Mouse (Mus musculus) cortical plate, adult 2 months (tissue): Measurements from ENCODE around the gene Gpr55. TPM values are rescaled to one million over a fixed set of nuclear protein-coding genes. Genes with fewer than 3 reads are reported as not detected.
"Not testable (repeated sequence)": the region's sequence is repeated elsewhere in the genome, so short reads cannot be mapped to it uniquely, and the experiment has no call there.

ENCODE experiments used
- H3K27ac ChIP-seq: fragments of 200-500 bp; 2 replicates; pipeline ENCODE4 v1.5.1; 2012; ENCODE audit warnings: low read length, control low read depth, inconsistent platforms; ENCODE audit not compliant: insufficient read depth
- H3K4me1 ChIP-seq: fragments of 200-500 bp; 2 replicates; pipeline ENCODE4 v1.6.1; 2011; ENCODE audit warnings: low read length; ENCODE audit not compliant: control insufficient read depth, insufficient read depth
- H3K4me3 ChIP-seq: fragments of 200-500 bp; 2 replicates; pipeline ENCODE4 v1.5.1; 2011; ENCODE audit warnings: mild to moderate bottlenecking, low read length, control low read depth; ENCODE audit not compliant: insufficient read depth
- CTCF ChIP-seq: fragments of 200-500 bp; IDR thresholded peaks from 2 replicates; pipeline ENCODE4 v1.5.1; 2011; ENCODE audit warnings: mild to moderate bottlenecking, control low read depth, low read length; ENCODE audit not compliant: insufficient read depth; ENCODE audit errors: extremely low read depth
- POLR2A ChIP-seq: fragments of 200-500 bp; IDR thresholded peaks from 2 replicates; pipeline ENCODE4 v1.6.1; 2011; ENCODE audit warnings: mild to moderate bottlenecking, low read length, control low read depth; ENCODE audit not compliant: insufficient read depth; ENCODE audit errors: extremely low read depth
- polyA plus RNA-seq: library from polyadenylated mRNA; depleted of rRNA; stranded (reverse); fragments of >200 nt; gene quantifications from 2 replicates; pipeline ENCODE4 v1.2.3, GENCODE M21; 2012; rRNA removed

Gpr55 gene
- 0.08 and 0.13 TPM in 2 replicates for polyA plus RNA-seq

DNA sequence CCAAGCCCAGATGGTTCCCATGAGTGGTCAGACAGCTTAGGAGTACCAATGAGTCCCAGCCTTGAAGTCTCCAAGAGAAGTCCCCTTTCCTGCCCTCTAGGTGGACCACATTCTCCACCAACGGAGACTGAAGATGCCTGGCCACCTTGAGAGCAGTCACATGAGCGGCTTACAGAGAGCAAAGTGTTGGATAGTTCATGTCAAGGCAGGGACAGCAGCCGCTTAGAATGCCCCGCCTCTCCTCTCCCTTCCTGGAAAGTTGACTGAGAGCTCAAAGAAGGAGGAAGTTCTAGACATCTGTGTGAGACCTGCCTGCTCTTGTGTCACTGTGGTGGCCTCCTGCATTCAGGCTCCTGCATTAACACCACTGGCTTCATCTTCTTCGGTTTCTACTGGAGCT is at the start of gene Gpr55:
TSS of gene Gpr55 (minus strand) at position 135 of the 400 bp plus-strand sequence.
- Histone ChIP-seq H3K4me3 (no peak within 1 kb of the TSS), H3K27ac (no peak within 1 kb of the TSS), H3K4me1 (peaks cover 14% of the 10 kb centered on the region)
- TF ChIP-seq CTCF (no peak), POLR2A (no peak)

DNA sequence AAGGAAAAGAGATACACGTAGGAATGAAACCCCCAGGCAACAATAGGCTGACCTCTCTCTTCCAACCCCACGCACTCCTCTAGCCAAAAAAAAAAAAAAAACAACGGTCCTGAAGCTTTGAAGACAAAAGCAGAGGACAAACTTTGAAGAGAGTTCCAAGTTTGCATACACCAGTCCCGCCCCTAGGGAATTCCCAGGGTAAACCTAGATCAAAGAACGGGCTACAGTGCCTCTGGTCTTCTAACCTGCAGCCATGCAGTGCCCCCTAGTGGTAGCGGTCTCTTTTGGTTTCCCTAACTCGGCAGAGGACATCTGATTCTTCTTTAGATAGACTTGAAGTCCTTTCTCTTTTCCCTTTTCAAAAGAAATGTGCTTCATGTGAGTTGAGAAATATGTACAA is 47.0 kb upstream of the Gpr55 start:
- H3K4me1 ChIP-seq: no peaks in the 10 kb centered on the region
- TF ChIP-seq CTCF: peak; percentile 93
- TF ChIP-seq POLR2A: no peak
- no peak overlapping the region for H3K4me3 ChIP-seq
- H3K27ac ChIP-seq: no peak overlapping the region

DNA sequence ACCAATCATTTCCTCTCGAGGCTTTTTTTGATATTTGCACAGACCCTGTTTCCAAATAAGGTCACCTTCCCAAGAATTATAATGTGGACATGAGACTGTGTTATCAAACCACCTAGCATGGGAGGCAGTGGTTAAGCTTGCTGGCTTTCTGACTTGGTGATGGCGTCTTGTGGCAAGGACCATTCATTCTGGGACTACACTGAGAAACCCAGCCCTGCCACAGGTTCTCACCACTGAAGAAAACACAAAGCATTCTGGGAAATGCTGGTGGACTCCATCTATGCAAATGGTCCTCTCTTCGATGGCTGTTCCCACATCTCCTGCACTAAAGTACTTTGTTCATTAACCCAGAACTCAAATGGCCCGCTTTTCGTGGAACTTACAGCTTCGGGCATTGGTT is 45.2 kb upstream of the Gpr55 start:
- Histone ChIP-seq H3K4me3 (no peak overlapping the region), H3K27ac (no peak overlapping the region), H3K4me1 (no peaks in the 10 kb centered on the region)
- TF ChIP-seq CTCF: no peak
- TF ChIP-seq POLR2A: no peak

DNA sequence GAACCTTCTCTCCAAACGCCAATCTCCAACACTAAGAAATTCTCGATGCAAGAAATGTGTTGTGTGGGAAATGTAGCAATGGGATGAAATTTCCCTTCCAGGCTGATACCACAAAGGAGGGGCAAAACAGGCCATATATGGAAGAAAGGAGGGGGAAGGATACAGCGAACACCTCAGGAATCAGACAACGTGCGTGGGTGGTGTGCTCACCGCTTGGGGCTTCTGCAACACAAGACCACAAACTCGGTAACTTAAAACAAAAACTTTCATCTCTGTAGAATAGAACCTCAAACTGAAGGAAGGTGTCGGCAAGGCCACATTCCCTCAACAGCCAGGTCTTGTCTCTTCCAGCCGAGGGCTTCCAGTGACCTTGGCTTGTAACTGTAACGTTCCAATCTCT is 44.7 kb upstream of the Gpr55 start:
- Histone ChIP-seq H3K4me1 (no peaks in the 10 kb centered on the region), H3K27ac (no peak overlapping the region), H3K4me3 (no peak overlapping the region)
- TF ChIP-seq POLR2A: no peak

DNA sequence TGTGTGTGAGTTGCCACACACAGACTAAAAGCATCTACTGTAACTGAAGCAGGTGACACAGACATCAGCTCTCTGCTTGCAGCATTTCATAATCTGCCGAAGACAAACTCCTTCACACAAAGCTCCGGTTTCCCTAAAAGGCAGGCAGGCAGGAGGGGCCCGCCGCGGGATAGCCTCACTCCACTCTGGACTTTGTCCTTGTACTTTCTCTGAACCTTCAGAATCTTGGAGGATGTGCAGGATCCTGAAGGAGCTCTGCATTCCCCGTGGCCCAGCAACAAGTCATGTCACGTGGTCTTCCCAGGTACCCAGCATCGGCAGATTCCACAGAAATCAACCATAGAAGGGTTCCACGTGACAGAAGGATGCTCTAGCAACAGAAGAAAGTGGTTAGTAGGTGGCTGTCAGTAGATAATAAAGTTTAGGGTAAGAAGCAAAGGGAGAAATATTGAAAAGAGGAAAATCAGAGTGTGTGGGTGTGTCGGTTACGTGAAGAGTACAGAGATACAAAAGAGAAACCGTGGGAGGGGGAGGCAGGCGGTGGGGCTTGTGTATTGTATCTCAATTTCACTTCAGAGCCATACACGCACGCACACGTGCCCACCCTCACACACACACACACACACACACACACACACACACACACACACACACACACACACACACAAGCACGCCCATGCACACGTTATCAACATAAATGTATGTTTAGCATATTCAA is 39.2 kb upstream of the Gpr55 start:
- Histone ChIP-seq H3K4me1 (no peaks in the 10 kb centered on the region), H3K27ac (0 out of 2 replicates have a peak overlapping the region, but pooled peaks have one; percentile 49), H3K4me3 (no peak overlapping the region)
- TF ChIP-seq POLR2A: no peak
- no peak for TF ChIP-seq CTCF

DNA sequence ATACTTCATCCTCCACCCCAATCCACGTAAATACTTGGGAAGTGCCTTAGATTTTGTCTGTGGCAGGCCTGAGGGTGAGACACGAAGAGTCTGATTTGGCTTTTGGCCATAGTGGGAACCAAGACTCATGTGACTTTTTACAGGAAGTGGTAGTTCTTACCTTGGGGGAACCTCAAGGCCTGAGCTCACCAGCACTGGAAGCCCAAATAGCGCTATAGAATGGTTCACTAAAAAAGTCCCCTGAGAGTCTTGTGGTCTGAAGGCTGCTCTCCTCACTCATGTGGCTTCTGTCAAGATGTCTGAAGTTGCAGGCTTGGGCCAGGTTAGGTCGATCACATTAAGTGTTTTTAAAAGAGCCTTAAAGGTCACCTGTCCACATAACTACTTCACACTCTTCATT is 37.2 kb upstream of the Gpr55 start:
- Histone ChIP-seq H3K4me1 (no peaks in the 10 kb centered on the region), H3K27ac (no peak overlapping the region), H3K4me3 (no peak overlapping the region)
- TF ChIP-seq POLR2A (no peak), CTCF (no peak)

DNA sequence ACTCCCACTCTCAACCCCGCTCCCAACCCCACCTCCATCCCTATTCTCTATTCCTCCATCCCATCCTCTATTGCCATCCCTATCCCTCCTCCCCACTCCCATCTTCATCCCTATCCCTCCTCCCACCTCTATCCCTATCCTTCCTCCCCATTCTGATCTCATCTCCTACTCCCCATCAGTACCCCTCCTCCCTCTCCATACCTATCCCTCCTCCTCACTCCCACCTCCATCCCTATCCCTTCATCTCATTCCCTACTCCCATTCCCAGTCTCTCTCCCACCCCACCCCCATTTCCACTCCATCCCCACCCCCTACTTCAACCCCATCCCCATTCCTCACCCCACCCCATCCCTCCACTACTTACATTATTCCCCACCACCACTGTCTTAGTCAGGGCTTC is 36.4 kb upstream of the Gpr55 start:
- TF ChIP-seq POLR2A: no peak
- no peak for TF ChIP-seq CTCF

DNA sequence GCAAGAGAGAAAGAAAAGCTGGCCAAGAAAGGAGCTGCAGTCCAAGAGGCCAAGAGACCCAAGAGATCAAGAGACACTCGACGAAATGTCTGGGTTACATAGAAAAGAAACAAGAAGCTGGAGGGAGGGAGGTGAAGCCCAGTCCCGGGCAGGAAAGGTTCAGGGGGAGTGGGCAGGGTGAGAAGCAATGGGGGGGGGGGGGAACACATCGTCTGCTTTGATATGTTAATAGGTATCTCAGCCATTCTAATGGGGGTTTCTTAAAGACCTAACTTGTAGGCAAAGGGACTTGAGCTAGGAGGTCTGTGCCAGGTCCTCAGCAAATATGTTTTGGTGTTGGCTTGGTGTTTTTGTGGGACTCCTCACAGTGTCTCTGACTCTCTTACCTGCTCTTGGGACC is 32.7 kb upstream of the Gpr55 start:
- Histone ChIP-seq H3K27ac (no peak overlapping the region), H3K4me1 (no peaks in the 10 kb centered on the region), H3K4me3 (no peak overlapping the region)
- TF ChIP-seq POLR2A (no peak), CTCF (no peak)

More for the DNA sequence above, 36.4 kb upstream of the Gpr55 start:
- Histone ChIP-seq H3K27ac (no peak overlapping the region), H3K4me3 (no peak overlapping the region), H3K4me1 (no peaks in the 10 kb centered on the region)

DNA sequence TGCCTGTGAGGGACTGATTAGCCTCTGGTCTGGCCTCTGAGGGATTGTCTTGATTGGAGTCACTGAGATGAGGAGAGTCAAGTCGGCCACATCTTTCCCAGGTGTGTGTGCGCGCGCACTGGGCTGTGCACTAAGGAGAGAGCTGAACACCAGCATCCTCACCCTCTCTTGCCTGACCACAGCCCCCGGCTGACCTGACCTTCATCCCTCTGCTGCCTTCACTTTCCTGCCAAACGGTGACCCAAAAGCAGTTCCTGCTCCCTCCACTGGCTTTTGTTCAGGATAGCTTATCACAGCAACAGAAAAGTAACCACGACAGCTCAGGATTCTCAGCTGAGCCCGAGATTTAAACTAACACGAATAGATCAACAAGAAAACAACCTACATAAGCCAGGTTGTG is 31.4 kb upstream of the Gpr55 start:
- H3K27ac ChIP-seq: no peak overlapping the region
- H3K4me3 ChIP-seq: no peak overlapping the region
- TF ChIP-seq POLR2A (no peak), CTCF (no peak)
- no peaks in the 10 kb centered on the region for H3K4me1 ChIP-seq

DNA sequence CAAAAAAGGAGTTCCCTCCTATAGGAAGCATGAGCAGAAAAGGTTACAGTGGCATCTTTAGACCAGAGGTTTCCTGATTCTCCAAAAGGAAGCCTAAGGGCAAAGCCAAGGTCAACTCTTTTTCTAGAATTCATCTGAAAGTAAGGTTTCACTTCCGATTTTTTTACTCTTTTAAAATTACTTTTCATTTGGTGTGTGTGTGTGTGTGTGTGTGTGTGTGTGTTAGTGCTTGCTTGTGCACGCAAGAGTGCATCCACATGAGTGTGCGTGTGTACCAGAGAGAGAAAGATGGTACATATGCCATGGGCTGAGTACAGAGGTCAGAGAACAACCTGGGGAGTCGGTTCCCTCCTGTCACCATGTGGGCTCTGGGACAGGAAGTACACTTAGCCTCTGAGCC is 28.1 kb upstream of the Gpr55 start:
- H3K4me3 ChIP-seq, H3K4me1 ChIP-seq, H3K27ac ChIP-seq: not testable (repeated sequence)
